Mouse (Mus musculus): Measurements from ENCODE around the gene Clstn1. TPM values are rescaled to one million over a fixed set of nuclear protein-coding genes. Genes with fewer than 3 reads are reported as not detected.

Gene Clstn1
- polyA plus RNA-seq, 2 experiments = 51.2 to 58.2 TPM

GRCm38 (mm10) chr4:149567432-149568026 lies 18.7 kb upstream of the Clstn1 start:
- TF ChIP-seq POLR2A (IDR thresholded peaks at IDR 0.05; ENCODE audit: borderline replicate concordance, extremely low read depth, insufficient read depth, insufficient read length) = no peak
- H3K4me2 ChIP-seq (replicated peaks; ENCODE audit: low read depth, low read length, severe bottlenecking) = no peak overlapping the region
- WGBS = 30% methylated on average over 8 of the region's 8 CpGs
- no peak for ATAC-seq (ENCODE audit: low FRiP score, low read depth)
- no peak overlapping the region for H3K27ac ChIP-seq (replicated peaks; ENCODE audit: low read depth, low read length)
- H3K4me3 ChIP-seq (replicated peaks; ENCODE audit: low read length) = no peak overlapping the region
- no peaks in the 10 kb centered on the region for H3K27me3 ChIP-seq (ENCODE audit: control insufficient read depth, insufficient read depth, low read length)
- H3K9me3 ChIP-seq (ENCODE audit: control insufficient read depth, low read length) = no peaks in the 10 kb centered on the region
- H3K4me1 ChIP-seq (ENCODE audit: control insufficient read depth, insufficient read depth, low read length) = peaks cover 26% of the 10 kb centered on the region
- H3K36me3 ChIP-seq (ENCODE audit: control insufficient read depth, insufficient read depth, low read length) = no peaks in the 10 kb centered on the region; the same call in 1 of the 2 replicates
- no peak for DNase-seq (ENCODE audit: low spot score)
- H3K9ac ChIP-seq (ENCODE audit: low read depth, low read length, severe bottlenecking) = no peak overlapping the region

- Histone ChIP-seq H3K27ac (replicated peaks; ENCODE audit: low read depth, low read length) (no peak overlapping the region), H3K4me2 (replicated peaks; ENCODE audit: low read depth, low read length, severe bottlenecking) (no peak overlapping the region), H3K9me3 (ENCODE audit: control insufficient read depth, low read length) (no peaks in the 10 kb centered on the region), H3K4me3 (replicated peaks; ENCODE audit: low read length) (no peak overlapping the region), H3K27me3 (ENCODE audit: control insufficient read depth, insufficient read depth, low read length) (no peaks in the 10 kb centered on the region), H3K9ac (ENCODE audit: low read depth, low read length, severe bottlenecking) (no peak overlapping the region), H3K4me1 (ENCODE audit: control insufficient read depth, insufficient read depth, low read length) (peaks cover 25% of the 10 kb centered on the region), H3K36me3 (ENCODE audit: control insufficient read depth, insufficient read depth, low read length) (no peaks in the 10 kb centered on the region; the same call in 1 of the 2 replicates)
- WGBS = 49% methylated on average over 6 of the region's 6 CpGs
- TF ChIP-seq POLR2A (IDR thresholded peaks at IDR 0.05; ENCODE audit: borderline replicate concordance, extremely low read depth, insufficient read depth, insufficient read length) = no peak
- DNase-seq (ENCODE audit: low spot score) (no peak), ATAC-seq (ENCODE audit: low FRiP score, low read depth) (no peak)
Observed at GRCm38 (mm10) chr4:149568622-149569021, 17.6 kb upstream of the Clstn1 start.

GRCm38 (mm10) chr4:149569781-149570497 lies 16.3 kb upstream of the Clstn1 start:
- Histone ChIP-seq H3K27me3 (ENCODE audit: control insufficient read depth, insufficient read depth, low read length) (no peaks in the 10 kb centered on the region), H3K4me2 (replicated peaks; ENCODE audit: low read depth, low read length, severe bottlenecking) (no peak overlapping the region), H3K4me3 (replicated peaks; ENCODE audit: low read length) (no peak overlapping the region), H3K9me3 (ENCODE audit: control insufficient read depth, low read length) (no peaks in the 10 kb centered on the region), H3K27ac (replicated peaks; ENCODE audit: low read depth, low read length) (no peak overlapping the region), H3K9ac (ENCODE audit: low read depth, low read length, severe bottlenecking) (no peak overlapping the region), H3K36me3 (ENCODE audit: control insufficient read depth, insufficient read depth, low read length) (no peaks in the 10 kb centered on the region; the same call in 1 of the 2 replicates), H3K4me1 (ENCODE audit: control insufficient read depth, insufficient read depth, low read length) (peaks cover 22% of the 10 kb centered on the region)
- no peak for TF ChIP-seq POLR2A (IDR thresholded peaks at IDR 0.05; ENCODE audit: borderline replicate concordance, extremely low read depth, insufficient read depth, insufficient read length)
- 76% methylated on average over 6 of the region's 6 CpGs for WGBS
- no peak for DNase-seq (ENCODE audit: low spot score)
- ATAC-seq (ENCODE audit: low FRiP score, low read depth) = no peak

DNA sequence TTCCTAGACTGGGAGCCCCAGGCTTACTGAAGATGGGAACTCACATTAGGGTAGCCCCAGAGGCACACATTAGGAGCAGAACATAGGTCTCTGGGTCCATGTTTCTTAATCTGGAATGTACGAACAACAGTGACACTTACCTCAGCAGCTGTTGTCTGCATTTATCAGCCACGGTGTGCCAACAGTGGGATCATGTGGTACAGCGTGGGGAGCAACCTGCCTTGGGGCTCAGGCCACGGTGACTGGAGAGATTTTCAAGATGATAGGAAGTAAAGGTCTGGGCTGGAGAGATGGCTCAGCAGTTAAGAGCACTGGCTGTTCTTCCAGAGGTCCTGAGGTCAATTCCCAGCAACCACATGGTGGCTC lies 15.8 kb upstream of the Clstn1 start:
- TF ChIP-seq POLR2A (IDR thresholded peaks at IDR 0.05; ENCODE audit: borderline replicate concordance, extremely low read depth, insufficient read depth, insufficient read length) = no peak
- Histone ChIP-seq H3K4me1 (ENCODE audit: control insufficient read depth, insufficient read depth, low read length) (peaks cover 18% of the 10 kb centered on the region), H3K4me3 (replicated peaks; ENCODE audit: low read length) (no peak overlapping the region), H3K36me3 (ENCODE audit: control insufficient read depth, insufficient read depth, low read length) (no peaks in the 10 kb centered on the region), H3K27me3 (ENCODE audit: control insufficient read depth, insufficient read depth, low read length) (no peaks in the 10 kb centered on the region), H3K4me2 (replicated peaks; ENCODE audit: low read depth, low read length, severe bottlenecking) (no peak overlapping the region), H3K9me3 (ENCODE audit: control insufficient read depth, low read length) (no peaks in the 10 kb centered on the region), H3K9ac (ENCODE audit: low read depth, low read length, severe bottlenecking) (no peak overlapping the region), H3K27ac (replicated peaks; ENCODE audit: low read depth, low read length) (no peak overlapping the region)
- no peak for ATAC-seq (ENCODE audit: low FRiP score, low read depth)
- WGBS = 66% methylated on average over 4 of the region's 4 CpGs
- no peak for DNase-seq (ENCODE audit: low spot score)

DNA sequence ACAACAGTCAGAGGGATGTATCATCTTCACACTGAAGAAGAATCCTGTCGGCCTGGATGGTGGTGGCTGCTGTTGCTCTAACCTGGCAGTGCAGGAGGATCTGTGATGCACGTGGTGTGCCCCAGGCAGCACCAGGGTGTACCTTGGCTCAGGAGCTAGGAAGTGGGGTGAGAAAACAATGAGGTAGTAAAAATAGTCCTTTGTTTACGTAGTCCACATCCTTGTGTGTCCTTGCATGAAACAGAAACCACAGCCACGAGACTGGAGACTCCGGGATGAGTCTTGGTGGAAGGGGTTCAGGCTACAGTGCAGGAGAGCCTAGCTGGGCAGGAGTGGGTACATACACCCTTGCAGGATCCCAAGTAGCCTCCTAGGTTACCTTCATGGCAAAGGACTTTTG lies 15.1 kb upstream of the Clstn1 start:
- H3K9ac ChIP-seq (ENCODE audit: low read depth, low read length, severe bottlenecking) = no peak overlapping the region
- H3K27me3 ChIP-seq (ENCODE audit: control insufficient read depth, insufficient read depth, low read length) = no peaks in the 10 kb centered on the region
- TF ChIP-seq POLR2A (IDR thresholded peaks at IDR 0.05; ENCODE audit: borderline replicate concordance, extremely low read depth, insufficient read depth, insufficient read length) = no peak
- no peaks in the 10 kb centered on the region for H3K36me3 ChIP-seq (ENCODE audit: control insufficient read depth, insufficient read depth, low read length)
- ATAC-seq (ENCODE audit: low FRiP score, low read depth) (no peak), DNase-seq (ENCODE audit: low spot score) (no peak)
- WGBS = 61% methylated on average over 5 of the region's 5 CpGs
- no peaks in the 10 kb centered on the region for H3K9me3 ChIP-seq (ENCODE audit: control insufficient read depth, low read length)
- H3K27ac ChIP-seq (replicated peaks; ENCODE audit: low read depth, low read length) = 0 out of 2 replicates have a peak overlapping the region, but pooled peaks have one; percentile 38
- peaks cover 18% of the 10 kb centered on the region for H3K4me1 ChIP-seq (ENCODE audit: control insufficient read depth, insufficient read depth, low read length)
- no peak overlapping the region for H3K4me2 ChIP-seq (replicated peaks; ENCODE audit: low read depth, low read length, severe bottlenecking)
- no peak overlapping the region for H3K4me3 ChIP-seq (replicated peaks; ENCODE audit: low read length)

All from limb, embryonic 14.5 days (tissue).